Mouse (Mus musculus) cerebellum, adult 2 months (tissue): Measurements from ENCODE around the gene Acrbp. TPM values are rescaled to one million over a fixed set of nuclear protein-coding genes. Genes with fewer than 3 reads are reported as not detected.

Source experiments
- DNase-seq, 2 experiments: peaks; one replicate each; pipeline ENCODE4 v3.0.0; 2021
- H3K27ac ChIP-seq: fragments of 200-500 bp; 2 replicates; pipeline ENCODE4 v1.5.1; 2012; ENCODE audit warnings: low read length, control low read depth, inconsistent platforms; ENCODE audit not compliant: insufficient read depth
- H3K27me3 ChIP-seq: fragments of 200-500 bp; 2 replicates; pipeline ENCODE4 v1.6.1; 2012; ENCODE audit warnings: inconsistent platforms, mild to moderate bottlenecking, low read length, moderate library complexity; ENCODE audit not compliant: control insufficient read depth, insufficient read depth
- H3K4me1 ChIP-seq: fragments of 200-500 bp; 2 replicates; pipeline ENCODE4 v1.6.1; 2011; ENCODE audit warnings: low read length; ENCODE audit not compliant: control insufficient read depth, insufficient read depth
- H3K4me3 ChIP-seq: fragments of 200-500 bp; replicated peaks from 2 replicates; pipeline ENCODE3; 2011; ENCODE audit warnings: mild to moderate bottlenecking, low read depth, low read length, control low read depth; ENCODE audit not compliant: insufficient read depth
- CTCF ChIP-seq: fragments of 200-500 bp; IDR thresholded peaks from 2 replicates; pipeline ENCODE4 v1.5.1; 2011; ENCODE audit warnings: low read depth, mild to moderate bottlenecking, control low read depth, low read length, moderate library complexity, borderline replicate concordance; ENCODE audit not compliant: insufficient read depth
- POLR2A ChIP-seq: fragments of 200-500 bp; IDR thresholded peaks from 2 replicates; pipeline ENCODE4 v1.6.1; 2011; ENCODE audit warnings: low read length, control low read depth, borderline replicate concordance; ENCODE audit not compliant: insufficient read depth
- WGBS: fragments of 180-500 bp; shearing (Covaris S2); methylation state at CpG from one replicate; pipeline ENCODE4 v1.1.7; 2018; 5-methylcytosine and 5-hydroxymethylcytosine counted together
- polyA plus RNA-seq: library from polyadenylated mRNA; depleted of rRNA; stranded (reverse); fragments of >200 nt; gene quantifications from 2 replicates; pipeline ENCODE4 v1.2.3, GENCODE M21; 2012; rRNA removed

Gene Acrbp
- polyA plus RNA-seq, 1 experiment = 23.7 TPM

GRCm38 (mm10) chr6:125107705-125108104 is 58.2 kb downstream of the Acrbp start:
- H3K27ac ChIP-seq = no peak overlapping the region
- no peak overlapping the region for H3K4me3 ChIP-seq
- no peaks in the 10 kb centered on the region for H3K4me1 ChIP-seq
- DNase-seq = no peak
- no peaks in the 10 kb centered on the region for H3K27me3 ChIP-seq
- WGBS = 93% methylated on average over 2 of the region's 2 CpGs
- no peak for TF ChIP-seq CTCF
- no peak for TF ChIP-seq POLR2A

- TF ChIP-seq POLR2A (no peak), CTCF (no peak)
- no peak overlapping the region for H3K27ac ChIP-seq
- WGBS = 92% methylated on average over 14 of the region's 14 CpGs
These were observed 59.9 kb downstream of the Acrbp start for GRCm38 (mm10) chr6:125109371-125109770.

GRCm38 (mm10) chr6:125110927-125111326 is 61.4 kb downstream of the Acrbp start:
- DNase-seq = peak in 1 of 2 experiments; percentile 52
- TF ChIP-seq POLR2A (no peak), CTCF (peak; percentile 48; the same call in 1 of the 2 replicates)
- Histone ChIP-seq H3K4me1 (no peaks in the 10 kb centered on the region), H3K27ac (no peak overlapping the region), H3K4me3 (no peak overlapping the region), H3K27me3 (no peaks in the 10 kb centered on the region)
- 65% methylated on average over 7 of the region's 7 CpGs for WGBS

More at GRCm38 (mm10) chr6:125109371-125109770, 59.9 kb downstream of the Acrbp start:
- Histone ChIP-seq H3K27me3 (no peaks in the 10 kb centered on the region), H3K4me3 (no peak overlapping the region), H3K4me1 (no peaks in the 10 kb centered on the region)
- no peak for DNase-seq

GRCm38 (mm10) chr6:125112553-125112952 is 63.1 kb downstream of the Acrbp start:
- H3K4me3 ChIP-seq = no peak overlapping the region
- WGBS = 92% methylated on average over 11 of the region's 11 CpGs
- no peak for TF ChIP-seq POLR2A
- no peak for TF ChIP-seq CTCF

More at GRCm38 (mm10) chr6:125112553-125112952, 63.1 kb downstream of the Acrbp start:
- H3K27ac ChIP-seq = no peak overlapping the region
- H3K27me3 ChIP-seq = no peaks in the 10 kb centered on the region
- DNase-seq = no peak
- no peaks in the 10 kb centered on the region for H3K4me1 ChIP-seq

Other genes starting within 250 kb of the Acrbp start
- 12.1 and 13.8 TPM in 2 replicates for gene Spsb2, start 241.0 kb upstream of the Acrbp start, polyA plus RNA-seq
- gene Tpi1, start 235.4 kb upstream of the Acrbp start, polyA plus RNA-seq = 1,162 and 1,205 TPM in 2 replicates
- gene Usp5, start 220.2 kb upstream of the Acrbp start, polyA plus RNA-seq = 155 and 159 TPM in 2 replicates
- 1.3 and 1.4 TPM in 2 replicates for gene Cdca3, start 220.1 kb upstream of the Acrbp start, polyA plus RNA-seq
- gene Gnb3, start 209.4 kb upstream of the Acrbp start, polyA plus RNA-seq = 0.84 and 1.3 TPM in 2 replicates
- 106 and 112 TPM in 2 replicates for gene P3h3, start 191.9 kb upstream of the Acrbp start, polyA plus RNA-seq
- gene Gpr162, start 185.7 kb upstream of the Acrbp start, polyA plus RNA-seq = 177 and 183 TPM in 2 replicates
- gene Cd4, start 161.5 kb upstream of the Acrbp start, polyA plus RNA-seq = 0.05 and 0.26 TPM in 2 replicates
- gene Lag3, start 138.0 kb upstream of the Acrbp start, polyA plus RNA-seq = 1.5 TPM in 2 replicates
- 958 and 983 TPM in 2 replicates for gene Ptms, start 129.6 kb upstream of the Acrbp start, polyA plus RNA-seq
- 669 and 677 TPM in 2 replicates for gene Mlf2, start 118.3 kb upstream of the Acrbp start, polyA plus RNA-seq
- 276 and 289 TPM in 2 replicates for gene Cops7a, start 84.2 kb upstream of the Acrbp start, polyA plus RNA-seq
- 104 and 109 TPM in 2 replicates for gene Pianp, start 53.0 kb upstream of the Acrbp start, polyA plus RNA-seq
- 57.3 and 64.8 TPM in 2 replicates for gene Zfp384, start 40.5 kb upstream of the Acrbp start, polyA plus RNA-seq
- 75.7 and 80.2 TPM in 2 replicates for gene Ing4, start 9.9 kb upstream of the Acrbp start, polyA plus RNA-seq
- 0.57 and 0.84 TPM in 2 replicates for gene Lpar5, start 18.2 kb downstream of the Acrbp start, polyA plus RNA-seq
- 110 and 112 TPM in 2 replicates for gene Chd4, start 46.3 kb downstream of the Acrbp start, polyA plus RNA-seq
- 24.5 and 24.9 TPM in 2 replicates for gene Nop2, start 82.2 kb downstream of the Acrbp start, polyA plus RNA-seq
- 95.4 and 96.0 TPM in 2 replicates for gene Iffo1, start 95.6 kb downstream of the Acrbp start, polyA plus RNA-seq
- gene Gapdh, start 116.8 kb downstream of the Acrbp start, polyA plus RNA-seq = 5,061 and 5,782 TPM in 2 replicates
- 80.8 and 85.4 TPM in 2 replicates for gene Ncapd2, start 142.0 kb downstream of the Acrbp start, polyA plus RNA-seq
- 61.6 and 70.4 TPM in 2 replicates for gene Mrpl51, start 142.1 kb downstream of the Acrbp start, polyA plus RNA-seq
- 556 and 718 TPM in 2 replicates for gene Vamp1, start 165.9 kb downstream of the Acrbp start, polyA plus RNA-seq
- 6.3 TPM in 2 replicates for gene Tapbpl, start 182.2 kb downstream of the Acrbp start, polyA plus RNA-seq
- gene Cd27, start 187.3 kb downstream of the Acrbp start, polyA plus RNA-seq = 0.13 TPM in 1 of 2 replicates, not detected in the other
- gene Tuba3a, start 236.4 kb downstream of the Acrbp start, polyA plus RNA-seq = not detected in 2 replicates